Mouse (Mus musculus): ENCODE measurements around the gene Prr22.

Prr22 gene

DNA sequence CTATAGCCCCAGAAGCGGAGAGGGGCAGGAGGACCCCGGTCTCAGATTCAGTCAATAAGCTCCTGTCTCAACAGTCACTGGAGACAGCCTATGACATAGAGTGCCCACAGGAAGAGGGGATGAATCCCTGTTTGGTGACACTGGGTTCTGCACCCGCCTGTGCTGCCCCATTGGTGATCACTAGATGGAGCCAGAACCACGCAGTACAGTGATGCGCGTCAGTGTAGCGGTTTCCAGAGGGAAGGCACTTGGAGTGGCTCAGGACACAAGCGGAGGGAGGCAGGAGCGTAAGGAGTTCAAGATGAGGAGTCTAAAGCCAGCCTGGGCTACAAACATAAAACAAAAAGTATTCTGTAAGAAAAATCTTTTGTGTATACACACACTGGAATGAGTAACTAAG lies 38.5 kb downstream of the Prr22 start:
- DNase-seq (ENCODE audit: low spot score): peak; percentile 49

DNA sequence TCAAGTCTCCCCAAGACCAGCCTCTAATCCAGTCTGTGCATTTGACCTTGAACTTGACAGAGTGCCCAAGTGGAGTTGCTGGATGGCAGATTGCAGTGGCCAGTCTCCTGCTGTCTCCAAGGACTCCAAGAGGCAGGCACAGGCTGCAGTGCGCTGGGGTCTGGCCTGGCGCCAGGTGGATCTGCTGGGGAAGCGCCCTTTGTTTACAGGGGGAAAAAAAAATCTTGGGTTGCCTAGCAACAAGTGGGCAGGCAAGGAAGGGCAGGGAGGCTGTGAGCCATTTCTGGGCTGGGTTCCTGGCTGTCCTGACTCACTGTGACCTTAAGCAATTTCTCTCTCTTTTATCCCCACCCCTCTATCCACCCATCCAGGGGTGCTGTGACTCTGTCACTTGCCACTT lies 40.2 kb downstream of the Prr22 start:
- DNase-seq (ENCODE audit: low spot score): peak; percentile 66

DNA sequence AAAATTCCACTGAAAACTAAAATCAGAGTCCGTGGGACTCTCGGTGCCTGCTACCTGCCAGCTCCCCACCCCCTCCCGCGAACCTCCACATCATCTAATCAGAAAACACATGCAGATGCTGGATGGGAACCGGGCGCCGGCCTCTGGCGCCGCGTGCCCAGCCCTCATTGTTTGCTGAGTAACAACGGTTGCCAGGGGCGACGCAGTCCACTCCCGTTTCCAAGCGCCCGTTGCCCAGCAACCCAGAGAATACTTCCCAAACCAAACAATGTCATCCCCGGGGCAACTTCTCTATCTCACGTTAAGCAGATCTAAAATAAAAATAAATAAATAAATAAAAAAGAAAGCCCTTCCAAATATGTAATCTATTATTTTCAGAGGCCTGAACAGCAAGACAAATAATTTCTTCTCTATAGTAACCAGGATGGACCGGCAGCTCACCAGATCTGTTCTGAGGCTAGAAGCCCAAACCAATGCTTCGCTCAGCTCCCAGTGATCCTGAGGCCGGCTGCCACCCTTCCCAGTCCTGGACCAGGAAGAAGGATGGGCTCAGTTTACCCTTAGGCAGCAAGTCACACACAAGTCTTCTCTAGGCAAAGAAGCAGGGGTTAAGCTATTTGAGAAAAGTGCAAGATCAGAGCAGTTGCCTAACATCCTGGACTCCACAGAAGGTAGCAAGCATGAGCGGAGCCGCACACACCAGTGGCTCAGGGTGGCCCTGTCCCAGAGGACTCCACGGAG lies 44.4 kb downstream of the Prr22 start:
- DNase-seq (ENCODE audit: low spot score): peak; percentile 37

DNA sequence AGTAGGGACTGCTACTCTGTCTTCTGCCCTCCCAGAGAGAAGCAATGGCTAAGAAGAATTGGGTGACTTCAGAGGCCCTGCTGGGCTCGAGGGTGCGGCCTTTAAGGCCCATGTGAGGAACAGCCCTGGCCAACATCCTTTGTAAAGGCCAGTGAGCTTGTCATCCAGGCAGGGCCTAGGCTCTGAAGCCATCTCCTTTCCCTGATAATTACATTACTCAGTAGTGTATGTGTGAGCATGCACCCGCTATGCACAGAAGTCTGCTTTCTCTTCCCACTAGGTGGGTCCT lies 45.0 kb downstream of the Prr22 start:
- no peak for DNase-seq (ENCODE audit: low spot score)

DNA sequence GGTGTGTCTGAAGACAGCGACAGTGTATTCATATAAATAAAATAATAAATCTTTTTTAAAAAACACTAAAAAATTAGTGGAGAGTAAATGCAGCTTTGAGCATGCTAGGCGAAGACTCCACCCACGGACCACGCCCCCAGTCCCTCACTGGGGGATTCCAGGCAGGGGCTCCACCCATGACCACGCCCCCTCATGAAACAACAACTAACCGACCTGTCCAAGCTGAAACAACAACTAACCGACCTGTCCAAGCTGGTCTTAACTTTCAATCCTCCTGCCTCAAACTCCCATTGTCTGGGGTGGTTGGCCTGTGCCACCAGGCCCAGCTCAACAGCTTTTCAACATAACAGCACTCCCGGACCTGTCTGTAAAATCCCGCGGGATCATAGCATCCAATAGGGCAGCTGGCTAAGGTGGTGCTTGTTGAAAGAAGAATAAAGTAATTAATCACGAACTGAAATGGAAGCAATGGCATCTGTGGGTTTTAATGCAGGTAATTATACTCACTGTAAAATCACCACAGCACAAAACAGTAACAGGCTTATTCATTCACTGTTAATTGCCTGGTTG lies 48.1 kb downstream of the Prr22 start:
- DNase-seq (ENCODE audit: low spot score): no peak

DNA sequence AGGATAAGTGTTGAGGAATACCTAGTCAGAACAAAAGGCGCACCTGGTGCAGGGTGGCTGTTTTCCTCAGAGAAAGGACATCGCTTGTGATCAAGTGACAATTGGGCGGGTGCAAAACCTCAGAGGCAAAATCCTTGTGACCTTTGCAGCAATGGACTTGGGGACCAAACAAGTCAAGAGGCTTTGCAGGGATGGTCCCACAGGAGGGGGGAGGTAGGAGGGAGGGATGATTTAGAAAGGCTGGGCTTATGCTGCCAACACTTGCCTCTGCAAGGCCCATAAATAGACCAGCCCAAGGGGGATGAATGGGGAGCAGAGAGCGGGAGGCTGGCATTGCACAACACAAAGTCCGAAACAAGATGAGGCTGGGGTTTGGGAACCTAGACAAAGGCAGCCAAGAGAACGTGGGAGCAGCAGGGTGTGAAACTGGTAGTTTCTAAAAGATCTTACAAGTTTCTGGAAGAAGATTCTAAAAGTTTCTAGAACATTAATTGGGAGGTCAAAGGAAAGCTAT lies 49.0 kb downstream of the Prr22 start:
- no peak for DNase-seq (ENCODE audit: low spot score)

DNA sequence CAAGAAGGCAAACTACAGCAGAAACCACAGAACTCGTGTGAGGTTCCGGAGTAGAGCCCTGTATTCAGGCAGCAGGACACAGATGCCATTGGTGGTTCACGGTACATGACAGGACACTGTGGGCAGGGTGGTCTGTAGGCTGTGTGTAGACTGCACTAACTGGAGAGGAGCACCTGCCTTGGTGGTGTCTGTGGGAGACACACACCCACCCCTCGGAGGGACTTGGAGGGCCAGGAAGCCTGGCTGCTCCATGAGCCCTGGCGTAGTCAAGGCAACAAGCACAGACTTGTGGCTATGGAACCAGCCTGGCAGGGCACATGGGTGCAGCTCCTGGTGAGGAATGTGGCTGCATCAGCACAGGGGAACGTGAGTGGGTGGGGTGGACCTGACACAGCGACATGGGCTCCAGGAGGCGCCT lies 49.7 kb downstream of the Prr22 start:
- no peak for DNase-seq (ENCODE audit: low spot score)

Measured in yolk sac, embryonic 10.5 days (tissue).